Mouse (Mus musculus): ENCODE measurements around the gene Eif1ad.
A peak's percentile ranks its signal among the peaks of the same experiment; 100 is the strongest.
"Not testable (repeated sequence)": the region's sequence is repeated elsewhere in the genome, so short reads cannot be mapped to it uniquely, and the experiment has no call there.

Gene Eif1ad

DNA sequence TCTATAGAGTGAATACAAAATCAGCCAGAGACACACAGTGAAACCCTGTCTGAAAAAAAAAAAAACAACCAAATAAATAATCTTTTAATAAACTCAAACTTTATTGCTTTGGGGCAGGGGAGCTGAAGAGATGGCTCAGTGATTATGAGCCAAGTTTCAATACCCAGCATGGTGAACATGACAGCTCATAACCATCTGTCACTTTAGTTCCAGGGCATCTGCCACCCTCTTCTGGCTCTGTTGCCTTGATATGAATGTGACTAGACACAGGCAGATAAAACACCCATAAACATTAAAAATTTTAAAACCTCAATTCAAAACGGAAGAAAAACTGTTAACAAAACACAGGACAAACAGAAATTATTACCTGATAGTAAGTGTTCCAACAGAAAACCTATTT is 10.9 kb downstream of the Eif1ad start:
- no peak for DNase-seq (ENCODE audit: low spot score in 2 of 2)

DNA sequence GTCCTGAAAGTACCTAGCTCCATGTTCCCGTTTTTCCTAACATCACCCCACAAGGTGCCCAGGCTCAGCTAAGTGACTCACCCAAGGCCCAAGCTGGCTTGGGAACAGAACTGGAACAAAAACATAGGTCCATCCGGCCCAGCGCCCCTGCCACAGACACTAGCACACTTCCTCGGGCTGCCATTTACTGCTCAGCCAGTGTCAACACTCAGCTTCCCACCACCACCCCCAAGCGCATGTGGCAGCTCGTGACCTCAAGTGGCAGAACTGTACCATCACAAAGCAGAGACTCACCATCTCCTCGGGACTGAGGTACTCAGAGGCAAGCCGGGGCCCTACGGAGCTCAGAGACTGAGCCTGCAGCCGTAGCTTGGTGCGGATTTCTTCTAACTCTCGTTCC is 16.8 kb downstream of the Eif1ad start:
- DNase-seq (ENCODE audit: low spot score in 2 of 2) = no peak

DNA sequence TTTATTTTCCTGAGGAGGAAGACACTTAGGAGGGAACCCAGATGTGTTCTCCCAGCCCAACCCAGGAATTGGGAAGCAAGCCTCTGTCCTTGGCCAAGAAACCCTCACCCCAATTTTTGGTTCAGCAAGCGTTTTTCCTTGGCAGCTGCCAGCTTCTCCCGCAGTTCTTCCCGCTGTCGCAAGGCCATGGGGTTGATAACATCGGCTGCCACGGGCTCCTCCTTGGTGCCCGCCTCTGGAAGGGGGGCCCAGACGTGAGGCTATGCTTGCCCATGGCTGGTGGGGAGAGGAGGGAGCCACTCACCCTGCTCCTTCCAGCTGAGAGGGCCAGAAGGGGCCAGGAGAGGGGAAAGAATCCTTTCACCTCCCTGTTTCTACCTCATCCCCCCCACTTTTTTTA is 18.2 kb downstream of the Eif1ad start:
- DNase-seq (ENCODE audit: low spot score in 2 of 2) = no peak

DNA sequence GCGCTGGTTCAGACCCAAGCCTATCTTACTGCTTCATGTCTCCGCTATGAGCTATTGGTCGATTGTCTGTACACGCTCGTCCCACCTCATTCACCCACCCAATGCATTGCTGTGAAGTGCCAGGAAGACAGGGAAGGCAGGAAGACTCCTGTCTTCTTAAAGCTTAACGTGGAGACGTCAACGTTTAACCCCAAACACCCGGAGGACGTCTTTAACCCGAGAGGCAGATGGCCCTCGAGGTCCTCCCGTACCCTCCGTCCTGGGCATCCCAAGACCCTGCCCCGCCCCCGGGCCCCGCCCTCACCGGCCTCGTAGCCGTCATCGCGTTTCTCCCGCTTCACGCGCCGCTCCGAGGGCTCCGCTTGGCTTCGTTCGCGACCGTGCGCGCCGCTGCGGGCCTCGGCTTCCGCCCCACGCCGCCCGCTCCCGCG is 21.5 kb downstream of the Eif1ad start:
- DNase-seq (ENCODE audit: low spot score in 2 of 2) = peak in 1 of 2 experiments; percentile 23

DNA sequence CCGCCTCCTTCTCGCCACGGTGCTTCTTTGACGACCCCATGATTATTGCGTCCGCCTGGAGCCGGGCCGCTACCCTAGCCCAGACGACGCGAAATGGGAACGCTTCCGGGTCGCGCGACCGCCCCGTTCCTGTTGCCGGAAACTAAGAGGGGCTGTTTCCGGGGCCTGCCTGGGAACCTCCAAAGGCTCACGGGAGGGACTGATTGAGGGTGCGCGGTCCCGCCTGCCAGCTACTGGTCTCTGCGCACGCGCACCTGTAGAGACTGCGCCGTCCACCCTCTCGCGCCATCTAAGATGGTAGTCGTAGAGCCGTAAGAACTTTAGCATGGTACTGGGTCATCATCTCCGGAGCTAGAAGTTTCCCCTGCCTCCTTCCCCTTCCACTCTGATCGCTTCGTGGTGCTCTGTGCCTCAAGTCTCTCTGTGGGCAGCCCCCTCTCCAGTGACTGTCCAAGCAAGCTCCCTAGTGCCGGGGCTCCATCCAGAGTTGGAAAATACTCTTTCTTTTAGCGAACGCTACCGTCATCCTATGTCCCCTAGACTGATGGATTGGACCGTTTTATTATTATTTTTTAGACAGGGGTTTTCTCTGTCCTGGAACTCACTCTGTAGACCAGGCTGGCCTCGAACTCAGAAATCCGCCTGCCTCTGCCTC is 22.2 kb downstream of the Eif1ad start, which contains the start of gene Sart1:
TSS of gene Sart1 (minus strand) at position 116 of the 655 bp plus-strand sequence.
- peak; percentile 94 to 95 for DNase-seq (ENCODE audit: low spot score in 2 of 2)

DNA sequence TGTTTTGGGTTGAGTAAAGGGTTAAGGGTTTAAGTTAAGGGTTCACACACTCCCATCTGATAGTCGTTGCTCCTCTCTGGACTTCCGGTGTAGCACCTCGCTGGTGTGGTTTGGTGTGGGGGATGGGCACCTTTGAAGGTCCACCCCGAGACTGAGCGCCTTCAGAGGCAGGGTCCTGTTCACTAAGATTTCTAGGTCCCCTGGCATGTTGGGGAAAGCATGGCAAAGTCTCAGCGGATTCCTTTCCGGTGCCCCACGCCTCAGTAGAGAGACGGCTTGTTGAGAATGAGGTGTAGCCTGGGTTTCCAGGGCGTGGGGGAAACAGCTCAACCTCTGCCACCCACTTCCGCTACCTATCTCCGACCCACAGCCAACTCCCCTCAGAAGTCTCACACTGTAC is 23.1 kb downstream of the Eif1ad start:
- no peak for DNase-seq (ENCODE audit: low spot score in 2 of 2)

DNA sequence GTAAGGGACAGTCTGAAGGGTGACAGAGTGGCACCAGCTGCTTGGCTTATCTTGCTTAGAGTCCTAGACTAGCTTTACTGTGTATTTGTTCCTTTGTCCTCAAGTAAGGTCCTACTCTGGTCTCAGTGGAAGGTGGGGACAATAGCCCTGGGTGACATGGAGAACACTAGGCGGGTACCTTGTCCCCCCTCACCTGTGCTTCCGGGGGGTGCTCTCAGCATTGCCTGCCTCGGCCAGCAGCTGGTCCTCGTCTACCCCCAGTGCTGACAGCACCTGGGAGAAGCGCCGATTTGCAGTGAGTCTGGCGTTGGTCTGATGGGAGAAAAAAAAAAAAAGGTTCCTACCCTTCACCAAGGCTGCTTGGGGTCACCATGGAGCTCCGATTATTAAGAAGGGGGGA is 23.9 kb downstream of the Eif1ad start:
- DNase-seq (ENCODE audit: low spot score in 2 of 2) = no peak

DNA sequence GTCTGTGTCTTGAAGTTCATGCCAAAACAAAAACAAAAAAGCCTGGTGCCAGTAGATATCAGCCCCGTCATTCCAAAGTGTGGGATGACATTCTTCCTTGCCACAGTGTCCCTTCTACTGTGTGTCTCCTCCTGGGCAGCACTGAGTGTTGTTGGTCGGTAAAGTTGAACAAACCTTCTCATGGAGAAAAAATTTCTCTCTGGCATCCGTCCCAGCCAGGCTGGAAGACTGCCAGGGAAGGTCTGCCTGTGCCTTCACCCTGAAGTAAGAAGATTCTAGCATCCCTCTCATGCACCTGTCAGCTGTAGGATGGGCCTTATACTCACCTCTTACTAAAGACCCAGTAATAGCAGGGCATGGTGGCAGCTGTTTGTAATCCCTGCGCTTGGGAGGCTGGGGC is 26.4 kb downstream of the Eif1ad start:
- DNase-seq (ENCODE audit: low spot score in 2 of 2) = no peak

DNA sequence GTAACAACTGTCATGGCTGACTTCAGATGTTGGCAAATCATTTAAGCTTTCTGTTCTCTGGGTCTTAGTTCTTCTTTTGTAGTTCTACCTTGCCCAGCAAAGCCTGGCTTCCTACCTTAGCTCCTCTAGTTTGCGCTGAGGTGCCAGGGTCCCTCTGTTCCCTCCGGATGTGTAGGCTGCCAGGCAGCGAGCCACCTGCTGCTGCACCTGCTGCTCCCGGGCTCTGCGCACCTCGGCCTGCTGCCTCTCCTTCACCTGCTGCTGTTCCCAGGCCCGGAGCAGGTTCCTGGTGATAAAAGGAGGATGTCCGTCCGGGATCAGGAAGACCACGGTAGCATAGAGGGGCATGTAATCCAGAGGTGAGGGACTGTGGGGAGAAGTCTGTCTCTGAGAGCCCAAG is 27.6 kb downstream of the Eif1ad start:
- DNase-seq (ENCODE audit: low spot score in 2 of 2) = no peak

DNA sequence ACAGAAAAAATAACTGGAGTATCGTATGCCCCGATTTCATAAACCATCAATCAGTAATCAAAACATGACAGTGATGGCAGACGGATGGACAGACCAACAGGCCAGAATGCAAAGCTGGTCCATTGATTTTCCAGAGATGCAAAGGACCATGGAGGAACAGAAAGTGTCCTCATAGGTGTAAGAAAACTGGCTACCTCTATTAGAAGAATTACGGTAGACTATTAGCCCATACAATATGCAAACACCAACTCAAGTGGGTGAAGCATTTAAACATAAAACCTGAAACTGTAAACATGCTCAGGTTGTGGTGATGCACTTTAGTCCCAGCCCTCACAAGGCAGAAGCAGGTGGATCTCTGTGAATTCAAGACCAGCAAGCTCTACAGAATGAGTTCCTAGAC is 28.8 kb downstream of the Eif1ad start:
- no peak for DNase-seq (ENCODE audit: low spot score in 2 of 2)

DNA sequence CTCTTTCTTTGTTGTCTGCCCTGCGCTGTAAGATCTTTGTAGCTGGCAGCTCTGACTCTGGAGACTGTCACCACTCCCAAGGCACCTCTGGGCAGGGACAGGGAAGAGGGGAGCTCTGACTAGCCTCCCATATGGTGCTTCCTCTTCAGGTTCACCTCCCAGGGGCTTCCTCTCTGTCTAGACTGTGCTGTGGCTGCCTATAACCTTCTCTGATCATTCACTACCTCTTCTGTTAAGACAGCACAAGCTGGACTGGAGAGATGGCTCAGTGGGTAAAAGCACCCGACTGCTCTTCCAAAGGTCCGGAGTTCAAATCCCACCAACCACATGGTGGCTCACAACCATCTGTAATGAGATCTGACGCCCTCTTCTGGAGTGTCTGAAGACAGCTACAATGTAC is 34.5 kb downstream of the Eif1ad start:
- DNase-seq (ENCODE audit: low spot score in 2 of 2) = not testable (repeated sequence)

DNA sequence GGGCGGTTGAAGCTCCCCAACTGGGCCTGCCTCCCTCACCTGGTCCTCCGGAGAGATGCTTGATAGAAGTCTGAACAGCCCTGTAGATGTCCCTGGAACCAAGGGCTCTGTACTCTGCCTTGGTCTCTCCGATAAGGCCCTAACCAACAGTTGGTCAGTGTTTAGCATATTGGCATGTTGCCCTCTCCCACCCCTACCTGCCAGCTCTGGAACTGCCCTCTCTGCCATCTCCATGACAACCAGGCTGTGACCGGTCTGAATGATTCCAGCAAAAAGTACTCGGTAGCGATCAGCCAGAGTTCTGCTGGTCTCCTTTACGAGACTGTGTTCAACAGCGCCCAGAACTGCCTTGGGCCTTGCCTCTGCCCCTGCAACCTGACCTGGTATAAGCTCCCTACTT is 35.8 kb downstream of the Eif1ad start, which contains the start of gene Tsga10ip:
TSS of gene Tsga10ip (minus strand) at position 234 of the 400 bp plus-strand sequence.
- no peak for DNase-seq (ENCODE audit: low spot score in 2 of 2)

DNA sequence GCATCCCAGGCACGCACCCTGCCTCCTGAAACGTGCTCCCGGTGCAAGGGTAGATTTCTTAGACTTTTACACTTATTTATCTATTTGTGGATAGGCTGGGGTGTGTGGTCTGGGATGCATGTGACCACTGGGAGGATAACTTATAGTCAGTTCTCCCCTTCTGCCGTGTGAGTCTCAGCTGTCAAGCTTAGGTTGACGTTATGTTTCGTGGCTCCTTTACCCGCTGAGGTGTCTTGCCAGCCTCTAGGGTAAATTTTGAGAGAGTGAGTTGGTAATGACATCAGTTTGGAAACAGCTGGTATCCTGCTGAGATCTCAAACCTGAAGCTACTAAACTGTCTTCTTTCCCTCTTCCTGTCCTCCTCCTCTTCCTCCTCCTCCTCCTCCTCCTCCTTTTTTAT is 39.4 kb downstream of the Eif1ad start:
- DNase-seq (ENCODE audit: low spot score in 2 of 2) = no peak

DNA sequence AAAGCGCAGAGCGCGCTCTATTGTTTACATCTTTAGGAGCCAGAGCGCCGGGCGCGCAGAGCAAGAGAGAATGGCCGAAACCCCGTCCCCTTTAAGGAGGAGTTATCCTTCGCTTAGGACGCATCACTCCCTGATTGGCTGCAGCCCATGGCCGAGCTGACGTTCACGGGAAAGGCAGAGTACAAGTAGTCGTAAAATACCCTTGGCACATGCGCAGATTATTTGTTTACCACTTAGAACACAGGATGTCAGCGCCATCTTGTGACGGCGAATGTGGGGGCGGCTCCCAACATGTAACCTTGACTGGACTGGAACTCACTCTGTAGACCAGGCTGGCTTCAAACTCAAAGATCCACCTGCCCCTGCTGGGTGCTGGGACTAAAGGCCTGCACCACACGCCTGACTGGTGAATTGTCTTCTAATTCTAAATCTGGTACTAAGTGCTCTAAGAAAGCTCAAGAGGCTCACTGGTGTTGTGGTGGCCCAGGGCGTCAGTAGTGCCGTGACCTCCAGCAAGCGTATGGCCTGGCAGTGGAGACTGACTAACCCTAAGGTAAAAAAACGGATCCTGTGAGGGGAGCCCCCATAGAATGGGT is 40.1 kb downstream of the Eif1ad start:
- peak; percentile 20 to 66 for DNase-seq (ENCODE audit: low spot score in 2 of 2)

DNA sequence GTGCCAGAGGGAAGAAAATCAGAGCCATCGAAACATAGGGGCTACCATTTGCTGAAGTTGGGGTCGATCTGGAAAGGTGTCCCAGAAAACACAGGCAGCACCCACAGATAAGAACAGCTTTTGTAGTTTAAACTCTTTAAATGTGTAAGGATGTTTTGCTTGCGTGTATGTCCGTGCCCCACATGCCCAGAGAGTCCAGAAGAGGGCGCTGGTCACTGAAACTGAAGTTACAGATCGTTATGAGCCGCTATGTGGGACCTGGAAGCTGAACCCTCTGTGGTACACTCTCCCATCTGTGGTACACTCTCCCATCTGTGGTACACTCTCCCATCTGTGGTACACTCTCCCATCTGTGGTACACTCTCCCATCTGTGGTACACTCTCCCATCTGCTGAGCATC is 40.6 kb downstream of the Eif1ad start:
- DNase-seq (ENCODE audit: low spot score in 2 of 2) = peak; percentile 40 to 45

DNA sequence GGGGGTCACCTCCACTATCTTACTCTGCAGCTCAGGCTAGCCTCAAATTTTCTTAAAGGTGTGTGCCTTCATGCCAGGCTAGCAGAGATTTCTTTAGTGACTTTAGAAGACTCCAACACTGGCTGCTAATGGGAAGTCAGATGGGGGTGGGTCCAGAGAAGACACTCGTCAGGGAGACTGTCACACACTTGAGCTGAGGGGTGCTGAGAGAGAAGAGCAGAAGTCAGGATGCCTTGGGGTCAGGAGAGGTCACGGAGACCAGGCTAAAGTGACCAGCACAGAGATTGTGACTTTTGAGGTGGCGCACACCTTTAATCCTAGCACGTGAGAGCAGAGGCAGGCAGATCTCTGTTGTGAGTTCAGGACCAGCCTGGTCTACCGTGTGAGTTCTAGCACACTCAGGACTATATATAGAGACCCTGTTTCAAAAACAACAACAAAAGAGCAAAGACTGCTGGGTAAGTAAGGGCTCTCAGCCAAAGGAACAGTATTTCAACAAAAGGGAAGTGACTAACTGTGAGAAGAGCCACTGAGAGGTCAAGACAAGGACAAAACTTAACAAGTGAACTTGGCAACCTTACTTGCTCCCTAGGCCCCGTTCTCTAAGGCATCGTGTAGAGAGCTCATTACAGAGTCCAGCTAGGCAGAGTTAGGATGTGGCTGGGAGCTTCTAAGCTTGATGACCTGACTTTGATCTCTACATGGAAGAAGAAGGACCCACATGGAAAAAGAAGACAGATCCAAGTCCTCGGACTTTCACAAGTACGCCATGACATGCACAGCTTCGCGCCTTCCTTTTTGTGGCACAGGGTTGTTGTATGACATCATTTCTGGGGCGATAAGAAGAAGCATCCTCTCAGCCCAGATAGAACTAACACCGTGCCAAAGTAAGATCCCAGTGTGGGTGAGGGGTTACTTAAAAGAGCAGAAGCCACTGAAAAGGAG is 41.8 kb downstream of the Eif1ad start:
- no peak for DNase-seq (ENCODE audit: low spot score in 2 of 2)

DNA sequence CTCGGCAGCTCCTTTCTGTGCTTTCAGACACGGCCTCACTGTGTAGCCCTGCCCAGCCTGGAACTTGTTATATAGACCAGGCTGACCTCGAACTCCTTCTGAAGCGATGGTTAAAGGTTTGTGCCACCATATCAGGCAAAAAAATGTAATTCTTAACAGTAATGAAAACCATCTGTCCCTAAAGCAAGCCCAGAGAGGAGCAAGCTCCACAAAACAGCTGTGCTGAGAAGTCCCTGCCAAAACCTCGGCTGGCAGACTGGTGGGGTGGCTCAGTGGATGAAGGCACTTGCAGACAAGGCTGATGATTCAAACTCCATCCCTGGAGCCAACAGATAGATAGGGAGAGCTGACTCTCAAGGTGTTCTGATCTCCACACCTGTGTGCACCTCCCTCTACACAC is 42.5 kb downstream of the Eif1ad start:
- no peak for DNase-seq (ENCODE audit: low spot score in 2 of 2)

DNA sequence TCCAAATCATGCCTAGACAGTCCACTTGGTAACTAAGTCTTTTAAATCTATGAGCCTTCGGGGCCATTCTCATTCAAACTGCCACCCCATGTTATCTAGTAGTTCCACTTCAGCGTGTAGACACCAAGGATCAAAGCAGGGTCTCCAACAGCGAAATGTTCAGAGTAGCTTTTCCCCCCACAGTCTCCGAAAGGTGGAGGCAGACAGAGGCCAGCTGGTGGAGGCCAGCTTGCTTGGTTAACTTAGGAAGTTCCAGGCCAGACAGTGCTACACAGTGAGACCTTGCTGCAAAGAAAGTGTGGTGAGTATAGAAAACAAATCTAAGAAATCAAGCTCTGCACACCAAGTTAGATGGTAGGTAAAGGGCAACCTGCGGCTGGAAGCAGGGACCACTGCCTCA is 44.1 kb downstream of the Eif1ad start:
- no peak for DNase-seq (ENCODE audit: low spot score in 2 of 2)

DNA sequence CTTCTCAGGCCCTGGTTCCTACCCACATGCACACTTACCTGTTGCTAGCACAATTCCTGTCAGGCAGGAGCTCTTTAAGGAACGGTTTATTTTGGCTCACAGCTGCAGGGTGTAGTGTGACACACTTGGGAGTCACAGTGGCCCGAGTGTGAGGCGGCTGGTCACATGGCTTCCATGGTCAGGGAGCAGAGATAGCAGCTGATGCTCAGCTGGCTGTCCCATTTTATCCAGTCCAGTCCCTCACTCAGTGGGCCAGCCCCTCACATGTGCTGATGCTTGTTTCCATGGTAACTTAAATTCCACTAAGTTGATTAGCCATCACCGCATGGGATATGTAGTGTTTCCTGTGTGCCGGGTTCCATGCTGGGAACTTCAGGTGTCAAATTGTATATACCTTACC is 45.4 kb downstream of the Eif1ad start:
- DNase-seq (ENCODE audit: low spot score in 2 of 2) = no peak

DNA sequence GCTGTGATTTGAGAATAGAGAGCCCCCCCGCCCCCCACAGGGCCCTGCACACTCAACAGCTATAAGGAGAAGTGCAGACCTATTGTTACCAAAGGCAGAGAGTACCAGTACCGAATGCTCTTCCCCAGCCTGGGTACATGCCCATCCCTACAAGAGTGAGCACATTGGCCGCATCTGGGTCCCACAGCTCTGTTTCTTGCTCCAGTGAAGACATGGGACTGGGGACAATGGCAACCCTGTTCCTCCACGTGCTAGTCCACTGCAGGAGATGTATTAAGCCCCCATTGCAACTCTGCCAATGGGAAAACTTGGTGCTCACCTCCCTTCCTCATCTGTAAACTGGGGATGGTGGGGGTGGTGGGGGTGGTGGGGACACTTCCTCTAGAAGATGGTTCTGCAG is 47.3 kb downstream of the Eif1ad start:
- DNase-seq (ENCODE audit: low spot score in 2 of 2) = no peak

DNA sequence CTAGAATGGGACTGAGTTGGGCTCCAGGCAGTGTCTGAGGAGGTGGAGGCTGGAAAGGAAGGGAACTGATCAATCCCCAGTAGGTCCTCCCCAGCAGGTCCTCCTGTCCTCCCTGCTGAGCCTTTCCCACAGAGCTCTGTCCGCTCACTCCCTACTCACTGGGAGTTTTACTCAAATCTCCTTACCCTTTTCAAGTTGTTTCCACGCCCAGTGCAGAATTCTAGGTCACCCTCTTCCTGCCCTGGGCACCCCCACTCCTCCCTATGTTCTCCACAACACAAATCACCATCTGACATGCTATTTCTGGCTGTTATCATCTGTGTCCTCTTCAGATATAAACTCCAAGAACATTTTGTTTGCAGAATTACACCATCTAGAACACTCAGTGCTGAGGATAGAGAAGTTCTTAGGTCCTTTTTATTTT is 48.0 kb downstream of the Eif1ad start:
- no peak for DNase-seq (ENCODE audit: low spot score in 2 of 2)

DNA sequence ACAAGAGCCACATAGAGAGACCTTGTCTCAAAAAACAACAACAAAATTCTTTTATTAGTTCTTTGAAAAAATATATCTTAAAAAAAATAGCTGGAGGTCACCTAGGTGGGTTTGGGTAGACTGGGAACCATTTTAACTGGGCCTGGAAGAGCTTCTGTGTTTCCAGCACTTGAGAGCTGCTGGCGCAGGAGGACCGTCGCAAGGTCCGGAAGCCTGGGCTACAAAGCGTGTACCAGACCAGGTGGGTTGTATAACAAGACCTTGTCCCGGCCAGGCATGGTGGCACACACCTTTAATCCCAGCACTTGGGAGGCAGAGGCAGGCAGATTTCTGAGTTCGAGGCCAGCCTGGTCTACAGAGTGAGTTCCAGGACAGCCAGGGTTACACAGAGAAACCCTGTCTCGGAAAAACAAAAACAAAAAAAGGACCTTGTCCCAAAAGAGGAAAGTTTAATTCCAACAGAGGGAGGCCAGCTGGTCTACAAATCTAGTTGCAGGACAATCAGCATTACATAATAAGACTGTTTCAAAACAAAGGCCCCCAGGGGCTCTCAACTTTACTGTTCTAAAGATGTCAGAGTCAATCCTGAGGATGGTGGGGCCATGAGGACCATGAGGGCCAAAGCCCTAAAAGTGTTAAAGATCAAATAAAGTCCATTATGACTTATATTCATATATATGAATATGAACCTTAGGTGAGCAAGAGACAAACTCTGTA is 52.4 kb downstream of the Eif1ad start:
- no peak for DNase-seq (ENCODE audit: low spot score in 2 of 2)
